Mouse (Mus musculus) cerebral cortex, adult 2 months (tissue): ENCODE measurements around the gene Ankrd10.

Experiments
- WGBS: fragments of 180-500 bp; shearing (Covaris S2); methylation state at CpG from one replicate; pipeline ENCODE4 v1.1.7; 2018; 5-methylcytosine and 5-hydroxymethylcytosine counted together

Ankrd10 gene

DNA sequence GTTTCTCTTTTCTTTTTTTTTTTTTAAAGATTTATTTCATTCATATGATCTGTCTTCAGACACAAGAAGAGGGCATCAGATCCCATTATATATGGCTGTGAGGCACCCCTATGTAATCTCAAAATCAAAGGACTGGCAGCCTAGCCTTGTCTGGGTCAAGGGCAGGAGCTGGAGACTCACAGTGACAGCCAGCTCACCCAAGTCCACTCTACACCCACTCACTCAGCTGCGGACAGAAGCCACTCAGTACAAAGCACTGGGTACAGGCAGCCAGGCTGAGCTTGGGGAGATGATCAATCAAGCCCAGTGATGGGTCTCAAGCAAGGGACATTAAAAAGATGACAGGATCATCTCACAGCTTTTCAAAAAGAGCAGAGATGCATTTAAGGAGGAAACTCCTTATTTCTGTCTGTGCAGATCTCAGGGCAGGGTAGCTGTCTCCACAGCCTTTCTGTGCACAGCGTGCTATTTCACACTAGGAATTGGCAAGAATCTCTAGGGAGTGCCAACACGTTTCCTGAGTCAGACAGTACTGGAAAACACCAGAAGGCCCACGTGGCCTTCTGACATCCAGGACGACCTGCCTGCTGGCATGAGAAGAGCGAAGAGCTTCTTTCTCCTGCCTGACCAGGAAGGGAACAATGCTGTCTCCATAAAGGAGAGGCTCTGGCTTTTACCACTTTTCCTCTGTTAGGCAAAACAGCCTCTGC is 21.3 kb downstream of the Ankrd10 start:
- WGBS, result 44% methylated on average over 6 of the region's 6 CpGs

DNA sequence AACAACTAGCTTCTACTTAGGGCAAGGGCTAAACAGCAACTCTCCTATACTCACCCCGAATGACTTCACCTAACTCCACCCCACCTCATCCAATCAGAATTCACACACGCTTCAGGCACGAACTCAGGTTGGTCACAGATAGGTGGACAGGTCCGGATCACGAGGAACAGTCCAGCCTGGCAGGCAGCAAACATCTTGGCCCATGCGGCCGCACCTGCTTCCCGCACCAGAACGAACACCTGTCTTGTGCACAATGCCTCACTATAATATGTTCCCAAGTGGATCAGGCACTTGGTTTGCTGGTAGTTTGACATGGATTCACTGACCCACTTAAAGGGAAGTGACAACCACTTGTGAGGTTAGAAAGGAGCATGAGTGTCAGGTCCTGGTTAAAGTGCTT is 26.7 kb downstream of the Ankrd10 start:
- WGBS, result 96% methylated on average over 9 of the region's 9 CpGs

DNA sequence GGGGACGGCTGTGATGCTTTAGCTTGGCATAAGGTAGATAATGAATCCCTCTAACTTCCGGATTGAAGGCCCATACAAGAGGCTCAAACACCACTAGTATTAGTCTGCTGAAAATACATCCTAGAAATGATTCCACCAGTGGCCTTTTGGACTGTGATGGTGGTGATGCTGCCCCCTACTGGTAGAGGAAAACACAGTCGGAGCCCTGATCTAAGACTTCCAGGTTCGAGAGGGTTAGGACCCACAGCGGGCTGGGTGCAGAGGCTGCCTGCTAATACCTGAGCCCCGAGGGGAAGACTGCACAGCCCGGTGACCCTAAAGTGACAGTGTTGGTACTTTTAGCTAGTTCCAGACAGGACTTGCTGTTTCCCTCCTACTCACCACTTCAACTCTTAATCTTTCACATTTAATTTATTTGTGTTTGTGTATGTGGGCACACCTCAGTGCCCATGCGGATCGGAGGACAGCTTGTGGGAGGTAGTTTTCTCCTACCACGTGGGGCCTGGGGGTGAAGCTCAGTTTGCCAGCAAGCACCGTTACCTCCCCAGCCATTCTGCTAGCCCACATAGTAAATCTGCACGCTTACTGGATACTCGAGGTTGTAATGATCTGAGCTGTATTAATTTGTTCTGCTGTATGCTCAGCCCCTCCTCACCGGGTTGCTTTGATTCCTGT is 33.4 kb downstream of the Ankrd10 start:
- 26% methylated on average over 14 of the region's 14 CpGs for WGBS

DNA sequence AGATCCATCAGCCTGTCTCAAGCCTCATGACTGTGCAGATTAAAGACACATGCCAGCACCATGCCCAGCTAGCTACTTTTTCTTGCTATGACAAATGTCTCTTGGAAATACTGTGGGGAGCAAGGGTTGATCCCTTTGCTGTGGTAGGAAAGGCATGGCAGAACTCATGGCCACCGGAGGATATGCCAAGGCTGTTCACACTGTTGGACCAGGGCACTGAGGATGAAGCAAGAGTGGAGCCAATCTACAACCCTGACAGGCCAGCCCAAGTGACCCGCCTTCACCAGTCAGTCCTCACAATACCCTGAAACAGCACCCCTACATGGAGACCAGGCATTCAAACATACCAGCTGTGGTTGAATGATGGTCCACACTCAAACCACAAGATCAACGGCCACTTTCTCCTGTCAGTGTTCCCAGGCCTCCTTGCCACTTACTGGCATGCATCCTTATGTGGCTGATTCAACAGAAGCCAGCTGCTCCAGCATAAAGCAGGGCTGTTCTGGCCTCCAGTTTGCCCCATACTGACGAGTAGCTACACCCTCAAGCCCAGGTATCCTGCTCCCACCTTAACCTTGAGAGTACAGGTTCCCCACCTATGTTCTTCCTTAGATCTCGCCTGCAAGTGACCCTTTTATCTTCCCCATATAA is 35.1 kb downstream of the Ankrd10 start:
- WGBS, result 86% methylated on average over 5 of the region's 5 CpGs

DNA sequence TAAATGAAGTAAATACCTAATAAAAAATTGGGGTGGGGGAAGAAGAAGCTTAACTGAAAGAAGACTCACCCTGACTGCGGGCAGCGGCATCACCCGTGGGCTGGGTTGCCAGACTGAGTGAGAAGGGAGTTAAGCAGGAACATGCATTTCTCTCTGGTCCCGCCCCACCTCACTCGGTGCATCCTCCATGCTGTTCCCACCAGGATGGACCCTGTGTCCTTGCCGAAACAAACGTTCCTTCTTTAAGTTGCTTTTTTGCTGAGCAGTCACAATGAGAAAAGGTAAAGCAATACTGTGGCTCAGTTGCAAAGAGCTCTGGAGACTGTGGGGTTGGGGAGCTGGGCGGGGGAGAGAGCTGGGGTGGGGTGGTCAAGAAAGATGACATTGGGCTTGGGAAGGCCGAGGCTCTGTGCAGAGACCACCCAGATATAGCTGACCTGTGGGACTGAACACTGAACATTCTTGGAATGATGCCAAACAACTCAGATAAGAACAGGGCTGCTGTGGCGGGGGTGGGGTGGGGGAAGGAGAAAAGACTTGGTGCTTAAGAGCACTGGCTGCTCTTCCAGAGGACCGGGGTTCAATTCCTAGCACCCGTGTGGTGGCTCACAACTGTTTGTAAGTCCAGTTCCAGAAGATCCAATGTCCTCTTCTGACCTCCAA is 42.2 kb downstream of the Ankrd10 start:
- WGBS, result 79% methylated on average over 12 of the region's 12 CpGs

DNA sequence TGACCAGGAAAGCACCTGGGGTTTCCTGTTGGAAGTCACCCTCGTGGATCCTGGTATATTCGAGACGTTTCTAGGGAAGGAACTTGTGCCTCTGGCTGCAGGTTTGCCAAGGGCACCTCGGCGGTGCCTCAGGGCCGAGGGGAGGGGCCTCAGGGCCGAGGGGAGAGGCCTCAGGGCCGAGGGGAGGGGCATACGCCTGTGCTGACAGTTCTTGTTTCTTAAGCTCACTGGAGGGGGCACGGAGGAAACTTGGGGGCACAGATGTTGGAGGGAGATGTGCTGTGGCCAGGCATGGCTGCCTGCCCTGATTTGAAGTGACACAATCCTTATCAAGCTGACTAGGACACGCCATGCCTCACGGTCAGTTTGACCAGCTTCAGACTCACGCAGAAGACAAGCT is 43.3 kb downstream of the Ankrd10 start:
- 56% methylated on average over 13 of the region's 13 CpGs for WGBS

DNA sequence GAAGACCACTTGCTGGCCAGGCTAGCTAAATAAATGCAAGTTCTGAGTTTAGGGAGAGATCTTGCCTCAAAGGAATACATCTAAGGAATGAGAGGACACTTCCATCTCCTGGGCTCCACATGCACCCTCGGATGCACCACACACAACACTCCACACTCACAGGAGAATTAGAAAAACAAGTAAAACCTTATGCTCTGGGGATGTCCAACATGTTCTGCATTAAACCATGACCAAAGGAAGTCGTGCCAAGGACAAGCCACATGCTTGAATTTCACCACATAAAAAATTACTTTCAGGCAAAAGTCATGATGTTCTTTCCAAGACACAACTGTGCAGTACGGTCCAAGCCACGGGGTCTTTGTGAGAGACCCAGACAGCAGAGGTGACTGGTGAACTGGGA is 43.7 kb downstream of the Ankrd10 start:
- WGBS, result 83% methylated on average over 4 of the region's 4 CpGs

DNA sequence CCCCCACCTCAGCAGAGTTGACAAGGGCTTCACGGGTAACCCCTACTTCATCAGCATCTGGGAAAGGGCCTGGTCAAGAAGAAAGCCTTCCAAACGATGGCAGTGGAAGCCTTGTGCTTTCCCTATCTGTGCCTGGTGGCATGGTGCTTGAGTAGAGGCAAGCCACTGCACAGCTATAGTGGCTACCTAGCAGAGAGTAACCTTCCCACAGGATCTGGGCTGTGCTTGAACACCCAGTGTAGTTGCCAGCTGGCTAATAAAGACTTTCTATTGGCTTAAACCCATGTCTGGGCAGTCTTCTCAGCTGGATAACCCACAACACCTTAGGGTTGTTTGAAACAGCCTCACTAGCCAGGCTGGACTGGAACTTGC is 49.2 kb downstream of the Ankrd10 start:
- WGBS, result 84% methylated on average over 2 of the region's 2 CpGs

DNA sequence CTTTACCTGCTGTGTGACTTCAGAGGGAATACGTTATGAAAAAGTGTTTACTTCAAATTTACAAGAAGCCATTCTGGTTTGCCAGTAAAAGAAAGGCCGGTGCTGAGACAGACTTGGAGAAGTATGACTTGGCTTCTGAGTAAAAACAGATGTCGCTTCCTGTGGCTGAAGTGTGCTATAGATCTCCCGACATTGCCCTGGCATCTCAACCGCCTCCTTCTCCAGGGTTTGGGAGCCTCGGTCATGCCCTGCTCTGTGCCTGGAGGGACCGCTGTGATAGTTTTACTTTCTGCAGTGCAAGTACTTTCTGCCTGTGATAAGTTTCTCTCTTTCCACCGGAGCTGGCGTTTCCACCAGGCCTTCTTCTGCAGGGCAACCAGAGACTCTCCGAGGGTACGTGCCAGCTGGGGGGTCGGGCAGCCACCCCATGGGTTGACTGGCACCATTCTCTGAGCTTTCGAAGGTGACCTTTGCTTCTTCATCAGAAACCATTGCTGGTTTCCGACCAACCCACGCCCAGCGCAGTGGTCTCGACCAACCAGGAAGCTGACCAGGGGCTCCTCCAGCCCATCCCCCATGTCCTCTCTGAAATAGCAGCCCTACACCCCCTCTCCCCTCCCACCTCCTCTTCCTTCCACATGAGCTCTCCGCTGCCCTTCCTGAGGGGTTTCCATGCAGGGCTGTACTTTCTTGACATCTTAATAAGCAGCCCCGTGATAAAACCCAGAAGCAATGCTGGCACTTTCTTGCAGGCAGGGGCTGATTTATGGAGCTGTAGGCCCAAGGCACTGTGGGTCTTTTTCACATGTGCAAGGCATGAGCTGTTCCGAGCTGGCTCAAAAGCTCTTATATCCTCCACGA is 49.8 kb downstream of the Ankrd10 start:
- WGBS, result 86% methylated on average over 21 of the region's 21 CpGs

DNA sequence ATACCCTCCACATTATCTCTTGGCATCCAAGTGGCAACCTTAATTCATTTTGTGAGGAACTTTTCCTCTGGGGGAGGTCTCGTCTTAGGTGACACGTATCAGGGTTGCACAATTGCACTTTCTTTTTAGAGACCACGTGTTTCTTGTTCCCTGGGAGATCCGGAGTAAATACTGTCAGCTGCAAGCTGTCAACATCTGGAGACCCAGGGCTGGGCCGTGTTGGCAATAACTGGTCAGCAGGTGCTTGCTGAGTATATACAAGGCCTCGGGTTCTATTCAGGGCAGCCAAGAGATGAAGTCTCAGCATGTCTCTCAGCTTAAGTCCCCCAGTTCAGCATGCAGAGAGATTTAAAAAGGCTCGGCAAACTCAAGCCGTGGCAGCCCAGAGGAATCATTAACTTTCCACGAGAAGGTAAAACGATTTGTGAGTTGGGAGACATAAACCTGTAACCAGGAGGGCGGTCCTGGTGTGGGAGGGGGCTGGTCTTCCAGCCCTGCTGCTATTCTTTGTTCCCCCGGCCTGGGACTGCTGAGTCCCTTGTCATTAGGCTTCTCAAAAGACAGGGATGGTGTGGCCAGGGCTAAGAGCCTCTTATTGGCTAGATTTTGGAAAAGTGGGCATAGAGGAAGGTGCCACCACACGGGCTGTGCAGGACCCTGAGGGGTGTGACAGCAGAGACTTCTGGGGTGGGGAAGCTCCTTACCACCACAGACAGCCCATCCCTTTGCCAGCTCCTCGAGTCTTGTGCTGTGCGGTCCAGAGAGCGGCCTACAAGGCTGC is 59.8 kb downstream of the Ankrd10 start:
- 72% methylated on average over 16 of the region's 16 CpGs for WGBS

DNA sequence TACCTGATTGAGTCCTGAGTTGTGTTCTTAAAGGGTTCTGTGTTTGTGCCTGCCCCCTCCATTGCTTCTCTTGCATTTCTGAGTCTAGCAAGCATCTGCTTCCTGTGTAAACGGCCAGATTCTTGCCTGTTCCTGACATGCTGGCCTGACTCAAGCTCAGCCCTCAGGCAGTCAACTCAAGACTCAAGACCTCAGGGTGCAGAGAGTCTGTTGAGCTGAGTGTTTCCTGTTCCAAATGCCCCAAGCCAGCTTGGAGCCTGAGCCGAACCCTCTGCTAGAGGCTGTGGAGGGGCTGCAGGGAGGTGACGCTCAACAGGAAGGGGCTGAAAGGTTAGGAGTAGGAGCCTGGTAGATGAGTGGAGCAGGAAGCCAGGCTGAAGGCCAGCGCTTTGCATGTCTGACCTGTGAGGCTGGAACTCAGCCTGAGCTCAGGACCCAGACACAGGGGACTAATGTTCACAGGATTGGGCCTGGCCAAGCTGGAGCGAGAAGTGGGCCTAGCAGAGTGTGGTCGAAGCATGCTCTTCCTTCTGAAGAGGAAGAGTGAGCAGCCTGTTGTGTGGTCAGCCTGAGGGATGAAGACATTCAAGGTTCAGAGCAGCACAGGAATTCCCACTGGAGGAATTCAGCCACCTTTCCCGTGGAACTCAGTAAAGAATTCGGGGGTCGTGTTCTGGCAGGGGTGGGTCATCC is 60.5 kb downstream of the Ankrd10 start:
- 81% methylated on average over 9 of the region's 9 CpGs for WGBS

DNA sequence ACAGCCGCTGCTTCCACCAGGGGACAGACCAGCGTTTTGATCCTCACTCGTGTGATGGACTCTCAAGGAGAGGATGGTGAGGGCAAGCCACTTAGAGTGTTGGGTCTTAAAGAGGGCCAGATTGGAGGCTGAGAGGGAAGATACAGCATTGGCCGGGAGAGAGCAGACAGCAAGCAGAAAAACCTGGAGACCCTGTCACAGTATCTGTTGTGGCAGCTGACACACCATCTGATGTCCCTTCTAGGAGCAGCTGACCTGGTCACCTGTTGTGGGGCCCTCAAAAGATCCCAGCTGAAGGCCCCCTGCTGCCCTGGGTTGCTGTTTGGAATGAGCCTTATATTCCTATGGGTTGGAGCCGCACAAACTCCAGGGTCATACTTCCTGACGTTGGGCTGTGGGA is 63.1 kb downstream of the Ankrd10 start:
- 77% methylated on average over 6 of the region's 6 CpGs for WGBS

DNA sequence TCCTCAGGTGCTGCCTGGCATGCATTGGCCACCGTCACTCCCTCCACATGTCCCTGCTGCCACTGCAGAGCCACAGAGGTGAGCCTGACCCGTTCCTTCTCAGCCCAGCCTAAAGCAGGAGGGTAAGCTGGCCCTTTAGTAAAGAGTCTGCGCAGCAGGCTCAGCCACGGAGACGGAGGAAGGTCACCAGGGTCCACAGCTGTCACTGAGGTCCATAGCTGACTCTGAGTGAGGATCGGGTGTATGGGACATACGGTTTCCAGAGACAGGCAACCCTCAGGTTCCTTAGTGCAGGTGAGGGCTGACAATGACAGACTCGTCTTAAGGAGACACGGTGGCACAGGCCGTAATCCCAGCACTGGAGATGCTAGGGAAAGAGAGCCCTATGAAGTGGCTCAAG is 63.6 kb downstream of the Ankrd10 start:
- WGBS, result 92% methylated on average over 10 of the region's 10 CpGs

DNA sequence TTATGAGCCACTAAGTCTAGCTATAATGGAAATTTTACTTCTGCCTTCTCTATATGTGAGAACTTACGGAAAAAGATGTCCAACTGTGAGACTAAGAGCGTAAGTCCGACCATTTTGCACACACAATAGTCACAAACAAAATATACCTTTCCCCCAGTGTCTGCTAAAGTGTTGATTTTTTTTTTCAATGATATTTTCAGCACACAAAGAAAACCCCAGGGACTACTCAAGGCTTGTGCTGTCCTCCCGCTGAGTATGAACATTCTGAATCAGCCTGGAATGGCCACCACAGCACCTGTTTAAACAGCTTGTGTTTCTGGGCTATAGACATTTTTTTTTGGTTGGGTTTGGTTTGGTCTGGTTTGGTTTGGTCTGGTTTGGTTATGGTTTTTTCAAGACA is 64.8 kb downstream of the Ankrd10 start:
- 93% methylated on average over 4 of the region's 4 CpGs for WGBS

DNA sequence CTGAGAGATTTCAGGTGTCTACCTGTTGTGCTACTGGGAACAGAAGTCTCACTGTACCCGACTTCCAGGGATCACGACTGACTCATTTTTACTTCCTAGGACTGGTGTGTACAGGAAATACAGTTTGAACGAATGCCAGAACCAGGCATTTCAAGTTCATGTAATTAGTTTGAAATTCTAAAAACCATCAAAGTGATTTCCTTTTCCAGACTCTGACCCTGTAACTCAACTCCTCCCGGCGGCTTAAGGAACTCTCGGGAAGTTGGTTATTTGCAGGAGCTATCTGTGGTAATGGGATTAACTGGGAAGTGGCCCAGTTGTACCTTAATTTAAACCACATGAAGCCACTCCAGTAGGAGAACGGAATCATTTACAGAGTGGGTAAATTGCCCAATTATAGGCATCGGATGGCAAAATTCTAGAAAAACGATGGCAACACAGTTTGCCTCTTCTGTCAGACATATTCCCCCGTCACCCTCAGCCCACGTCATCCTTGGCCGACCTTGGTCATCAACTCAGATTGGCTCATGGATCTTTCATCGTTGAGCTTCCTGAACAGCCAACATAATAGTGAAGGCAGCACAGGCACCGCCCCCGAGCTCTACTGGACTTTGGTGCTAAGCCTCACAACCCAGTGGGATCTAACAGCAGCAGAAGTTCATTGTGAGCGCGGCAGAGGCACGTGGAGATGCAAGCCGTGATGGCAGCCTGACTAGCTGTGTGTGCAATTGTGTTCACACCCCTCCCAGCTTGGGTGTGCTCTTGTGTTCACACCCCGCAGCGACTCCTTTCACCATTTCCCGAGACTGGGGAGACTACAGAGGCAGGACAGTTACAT is 66.1 kb downstream of the Ankrd10 start:
- 85% methylated on average over 22 of the region's 22 CpGs for WGBS

DNA sequence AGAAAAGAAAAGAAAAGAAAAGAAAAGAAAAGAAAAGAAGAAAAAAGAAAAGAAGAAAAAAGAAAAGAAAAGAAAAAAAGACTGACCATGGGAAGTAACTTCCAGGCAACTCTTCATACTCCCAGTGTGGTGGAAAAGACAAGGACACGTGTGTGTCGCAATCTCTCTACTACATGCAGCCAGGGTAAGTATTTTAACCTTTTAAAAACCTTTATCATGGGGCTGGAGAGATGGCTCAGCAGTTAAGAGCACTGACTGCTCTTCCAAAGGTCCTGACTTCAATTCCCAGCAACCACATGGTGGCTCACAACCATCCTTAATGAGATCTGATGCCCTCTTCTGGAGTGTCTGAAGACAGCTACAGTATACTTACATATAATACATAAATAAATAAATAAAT is 67.4 kb downstream of the Ankrd10 start:
- 95% methylated on average over 2 of the region's 2 CpGs for WGBS

DNA sequence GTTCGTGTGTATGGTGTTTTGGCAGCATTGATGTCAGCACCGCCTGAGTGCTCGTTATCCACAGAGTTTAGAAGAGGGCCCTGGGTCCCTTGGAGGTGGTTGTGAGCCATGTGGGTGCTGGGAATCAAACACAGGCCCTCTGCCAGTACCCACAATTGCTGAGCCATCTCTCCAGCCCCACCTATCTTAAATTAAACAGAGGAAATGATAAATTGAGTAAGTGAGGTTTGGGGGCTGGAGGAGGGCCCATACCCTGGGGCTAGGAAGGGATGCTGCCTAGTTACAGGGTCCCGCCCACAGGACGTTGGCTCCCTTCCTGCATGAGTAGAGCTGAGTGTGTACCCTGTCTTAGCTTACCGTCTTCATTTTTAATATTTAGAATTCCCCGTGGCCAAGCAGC is 70.8 kb downstream of the Ankrd10 start:
- 79% methylated on average over 7 of the region's 7 CpGs for WGBS

DNA sequence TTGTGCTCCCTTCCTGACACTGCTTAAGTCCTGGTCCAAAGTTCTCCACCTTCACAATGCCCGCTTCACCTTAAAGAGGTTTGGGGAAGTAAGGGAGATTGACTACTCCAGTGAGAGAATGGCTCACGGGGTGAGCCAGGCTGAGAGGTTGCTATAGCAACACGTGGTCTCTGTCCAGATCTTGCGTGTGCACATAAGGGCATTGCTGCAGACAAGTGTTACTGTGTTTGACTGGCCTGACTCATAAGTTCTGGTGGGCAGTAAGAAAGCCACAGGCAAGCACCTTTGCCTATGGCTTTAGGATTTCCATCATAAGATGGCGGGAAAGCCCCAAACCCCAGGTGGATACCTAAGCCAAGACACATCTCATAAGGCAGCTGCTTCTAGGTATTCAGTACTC is 71.3 kb downstream of the Ankrd10 start:
- WGBS, result 79% methylated on average over 5 of the region's 5 CpGs
